Mouse (Mus musculus) adipocyte (in vitro differentiated cells): ENCODE measurements around the gene Ccr9.
"Not testable (repeated sequence)": the region's sequence is repeated elsewhere in the genome, so short reads cannot be mapped to it uniquely, and the experiment has no call there.

ENCODE experiments used
- DNase-seq: peaks from one replicate; pipeline ENCODE4 v3.0.0-alpha.2; 2016; ENCODE audit warnings: low spot score

Ccr9 gene

DNA sequence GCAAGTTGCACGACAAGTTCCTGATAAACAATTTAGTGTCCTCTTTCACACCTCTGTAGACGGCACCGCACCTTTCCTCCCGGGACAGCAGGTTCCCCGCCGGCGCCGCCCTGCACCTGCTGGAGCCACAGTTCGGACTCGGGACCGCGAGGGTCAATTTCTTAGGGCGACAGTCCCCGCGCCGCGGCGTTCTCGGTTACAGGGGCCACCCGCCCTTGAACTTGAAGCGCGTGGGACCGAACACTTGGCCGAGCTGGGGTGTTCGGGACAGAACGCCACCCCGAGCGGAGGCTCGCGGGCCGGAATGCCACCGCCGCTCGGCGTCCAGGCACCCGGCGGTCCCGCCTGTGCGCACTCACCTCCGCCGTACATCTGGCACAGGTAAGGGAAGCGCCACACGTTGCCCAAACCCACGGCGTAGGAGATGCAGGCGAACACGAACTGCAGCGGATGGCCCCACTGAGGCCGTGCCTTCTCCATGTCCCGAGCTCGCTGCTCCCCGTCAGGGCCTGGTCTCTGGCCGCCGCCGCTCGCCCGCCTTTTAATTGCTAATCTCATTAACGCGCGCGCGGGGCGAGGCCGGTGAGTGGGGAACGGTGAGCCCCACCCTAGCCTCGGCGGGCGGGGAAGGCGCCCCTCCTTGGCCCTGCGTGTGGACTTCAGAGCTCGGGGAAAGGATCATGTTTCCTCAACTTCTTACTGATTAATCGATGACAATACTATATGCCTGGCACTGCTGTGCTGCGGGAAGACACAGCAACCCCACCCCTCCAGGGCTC is at the start of gene Ccr9, which contains the start of gene Slc6a20a:
Gene Ccr9, plus strand, starts transcription at position 113 of the 779 bp plus-strand sequence.
Gene Slc6a20a, minus strand, starts transcription at position 559 of the 779 bp plus-strand sequence.
- no peak for DNase-seq

DNA sequence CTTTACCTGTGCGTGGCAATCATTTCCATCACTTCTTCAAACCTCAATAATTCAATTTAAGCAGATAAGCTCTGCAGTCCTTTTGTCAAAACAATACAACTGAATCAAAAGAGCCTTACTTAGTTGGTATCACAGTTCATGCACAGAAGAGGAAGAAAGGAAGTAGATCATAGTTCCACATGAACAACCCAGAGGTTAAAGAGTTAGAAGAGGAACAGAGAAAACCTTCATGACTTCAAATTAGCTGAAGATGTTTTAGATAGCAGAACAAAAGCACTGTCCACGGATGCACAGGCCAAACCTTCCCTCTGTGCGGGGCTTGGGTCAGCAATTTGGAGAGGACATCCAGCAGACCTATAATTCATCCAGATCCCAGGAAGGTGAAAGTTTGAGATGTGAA is 46.6 kb upstream of the Ccr9 start:
- no peak for DNase-seq

DNA sequence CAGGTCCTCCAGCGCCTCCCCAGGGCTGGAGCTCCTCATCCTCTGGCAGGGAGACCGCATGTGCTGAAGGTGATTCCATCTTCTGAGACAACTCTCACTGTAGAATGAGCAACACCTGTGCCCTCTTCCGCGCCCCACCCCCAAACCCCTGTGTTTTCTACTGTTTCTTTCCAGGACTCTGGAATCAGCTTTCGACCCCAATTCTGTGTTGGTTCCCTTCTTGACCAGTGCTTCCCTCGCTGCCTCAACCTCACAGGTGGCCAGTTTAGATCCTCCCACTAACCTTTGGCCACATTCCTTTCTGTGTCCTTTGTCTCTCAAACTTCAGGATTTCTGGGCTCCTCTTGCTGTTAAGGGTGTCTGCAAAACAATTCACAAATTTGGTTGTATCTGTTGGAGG is 46.0 kb upstream of the Ccr9 start, which contains the start of gene Slc6a20b:
Gene Slc6a20b, minus strand, starts transcription at position 285 of the 400 bp plus-strand sequence.
- no peak for DNase-seq

DNA sequence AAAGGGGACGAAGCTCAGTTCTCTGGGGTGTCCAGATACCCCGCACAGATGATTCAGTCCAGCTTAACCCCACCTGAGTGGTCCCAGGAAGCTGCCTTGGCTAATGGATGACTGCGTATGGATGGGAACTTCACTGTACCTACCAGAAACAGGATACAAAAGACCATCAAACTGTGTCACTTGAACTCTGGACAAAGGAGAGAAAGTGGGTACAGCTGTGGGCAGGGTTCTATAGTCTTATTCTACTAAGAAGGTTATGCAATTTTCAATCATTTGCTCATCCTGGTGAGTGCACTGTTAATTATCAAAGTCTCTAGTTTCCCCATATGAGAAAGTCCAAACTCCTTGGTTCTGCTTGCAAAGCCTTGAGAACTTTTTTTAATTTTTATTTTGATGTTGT is 45.2 kb upstream of the Ccr9 start:
- no peak for DNase-seq

DNA sequence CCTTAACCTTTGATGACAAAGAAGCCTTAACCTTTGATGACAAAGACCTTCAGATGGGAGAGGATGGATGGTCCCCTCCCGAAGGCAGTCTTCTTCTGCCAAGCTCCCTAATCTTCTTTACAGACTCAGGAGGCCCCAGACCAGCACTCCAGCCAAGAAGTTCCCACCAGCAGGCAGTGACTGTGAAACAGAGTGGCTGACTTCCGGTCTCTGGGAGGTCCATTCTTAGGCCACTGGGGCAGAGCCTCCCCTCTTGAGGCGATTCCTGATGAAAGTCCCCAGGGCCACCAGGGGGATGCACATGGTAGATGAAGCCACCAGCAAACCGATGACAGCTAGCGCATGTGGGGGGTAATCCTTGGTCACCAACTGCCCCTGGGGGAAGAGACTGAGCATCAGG is 41.5 kb upstream of the Ccr9 start:
- no peak for DNase-seq

DNA sequence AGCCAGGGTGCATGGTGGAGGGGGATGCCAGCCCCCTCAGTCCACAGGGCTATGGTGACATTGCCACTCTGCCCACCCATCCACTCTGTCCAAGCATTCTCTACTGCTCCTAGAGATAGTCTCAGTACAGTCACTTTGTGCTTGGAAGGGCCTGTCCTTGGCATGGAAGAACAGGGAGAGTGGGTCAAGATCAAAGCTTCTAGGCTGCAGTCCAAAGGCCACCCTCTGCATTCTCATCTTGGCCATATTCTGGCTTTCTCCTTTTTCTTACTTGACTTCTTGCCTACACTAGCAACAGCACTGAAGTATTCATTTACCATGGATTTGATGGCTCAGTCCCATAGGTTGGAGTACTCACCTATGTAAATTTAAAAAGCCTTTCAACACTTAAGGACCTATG is 40.0 kb upstream of the Ccr9 start:
- DNase-seq, result no peak

DNA sequence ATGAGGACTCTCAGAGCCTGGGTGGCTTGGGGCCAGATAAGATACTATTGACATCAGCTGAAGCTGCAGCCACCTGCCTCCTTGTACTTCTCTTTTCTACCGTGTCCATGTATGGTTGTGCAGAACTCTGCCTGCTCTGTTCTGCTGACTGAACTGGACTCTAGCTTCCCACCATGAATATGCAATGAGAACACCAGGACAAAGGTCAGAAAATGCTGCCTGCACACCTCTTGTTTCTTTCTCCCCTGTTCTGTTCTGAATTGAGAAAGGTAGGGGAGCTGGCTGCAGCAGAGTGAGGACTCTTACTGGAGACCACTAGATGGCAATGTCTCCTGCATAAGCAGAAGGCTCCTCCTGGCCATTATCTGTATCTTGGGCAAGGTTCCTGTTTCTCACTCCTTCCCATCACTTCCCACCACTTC is 39.6 kb upstream of the Ccr9 start:
- DNase-seq, result peak; percentile 23

DNA sequence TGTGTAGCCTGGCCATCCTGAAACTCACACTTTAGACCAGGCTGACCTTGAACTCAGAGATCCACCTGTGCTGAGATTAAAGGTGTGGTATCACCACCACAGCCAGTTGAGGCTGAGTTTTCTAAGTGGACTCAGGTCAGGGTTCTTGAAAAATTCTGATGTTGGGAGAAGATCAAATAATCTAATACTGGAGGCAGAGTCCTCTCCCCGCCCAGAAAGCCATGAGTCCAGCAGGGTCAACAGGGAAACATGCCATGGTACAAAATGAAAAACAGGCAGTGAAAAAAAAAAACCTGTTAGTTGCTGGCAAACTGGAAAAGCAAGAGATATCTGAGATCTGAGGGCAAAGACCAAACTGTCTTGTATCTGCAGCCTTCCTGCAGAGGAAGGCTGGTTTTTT is 38.1 kb upstream of the Ccr9 start:
- no peak for DNase-seq

DNA sequence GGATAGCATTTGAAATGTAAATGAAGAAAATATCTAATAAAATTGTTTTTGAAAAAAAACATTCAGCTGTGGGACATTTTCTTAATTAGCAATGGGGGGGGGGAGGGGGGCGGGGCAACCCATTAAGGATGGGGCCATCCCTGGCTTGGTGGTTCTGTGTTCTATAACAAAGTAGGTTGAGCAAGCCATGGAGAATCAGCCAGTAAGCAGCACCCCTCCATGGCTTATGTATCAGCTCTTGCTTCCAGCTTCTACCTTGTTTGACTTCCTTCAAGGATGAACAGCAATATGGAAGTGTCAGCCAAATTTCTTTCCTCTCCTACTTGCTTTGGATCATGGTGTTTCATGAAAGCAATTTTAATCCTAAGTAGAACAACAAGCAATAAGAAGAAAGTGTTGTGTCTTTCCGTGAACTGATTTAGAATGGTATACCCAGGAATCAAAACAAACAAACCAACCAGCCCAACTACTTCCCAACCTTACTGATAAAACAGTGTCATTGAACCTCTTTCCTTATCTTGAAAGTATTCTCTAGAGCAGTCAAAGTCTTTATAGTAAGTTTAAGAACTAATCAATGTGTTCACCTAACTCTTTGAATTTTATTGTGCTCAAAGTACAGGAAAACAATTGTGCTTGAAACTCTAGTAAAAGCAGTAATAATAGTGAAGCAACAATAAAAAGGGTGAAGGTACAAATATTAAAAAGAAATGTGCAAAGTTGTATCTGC is 28.3 kb upstream of the Ccr9 start:
- DNase-seq, result no peak

DNA sequence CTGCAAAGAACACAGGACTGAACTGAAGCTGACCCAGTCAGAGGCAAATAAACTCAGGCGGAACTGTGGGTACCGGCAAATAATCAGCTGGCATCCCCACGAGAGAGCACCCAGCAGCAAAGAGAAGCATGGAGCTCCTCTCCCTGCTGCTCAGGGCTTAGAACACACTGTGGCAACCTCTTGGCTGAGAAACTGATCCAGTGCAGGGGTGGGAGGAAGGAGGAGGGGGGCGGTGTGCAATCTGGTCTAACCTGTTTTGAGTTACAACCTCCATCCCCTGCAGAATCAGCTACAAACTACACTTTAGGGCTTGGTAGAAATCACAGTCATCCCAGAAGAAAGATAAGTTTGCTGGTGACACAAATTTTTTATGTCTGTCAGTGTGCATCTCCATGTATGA is 26.9 kb upstream of the Ccr9 start:
- no peak for DNase-seq

DNA sequence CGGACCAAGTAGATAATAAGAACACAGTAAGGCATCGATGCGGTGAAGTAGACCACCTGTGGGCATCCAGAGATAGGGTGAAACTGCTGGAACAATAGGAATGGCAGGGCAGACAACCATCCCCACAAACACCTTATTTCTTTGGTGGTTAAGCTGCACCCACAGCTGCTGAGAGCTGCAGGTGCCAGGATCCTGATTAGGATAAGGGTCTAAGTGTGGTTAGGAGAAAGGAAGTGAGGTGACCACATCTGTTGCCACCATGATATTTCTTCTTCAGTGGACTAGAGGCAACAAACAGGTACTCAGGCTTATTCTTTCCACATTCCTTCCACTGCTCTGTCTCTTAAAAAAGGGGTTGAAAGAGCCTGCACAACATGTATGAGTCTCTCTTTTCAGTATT is 20.8 kb upstream of the Ccr9 start:
- no peak for DNase-seq

DNA sequence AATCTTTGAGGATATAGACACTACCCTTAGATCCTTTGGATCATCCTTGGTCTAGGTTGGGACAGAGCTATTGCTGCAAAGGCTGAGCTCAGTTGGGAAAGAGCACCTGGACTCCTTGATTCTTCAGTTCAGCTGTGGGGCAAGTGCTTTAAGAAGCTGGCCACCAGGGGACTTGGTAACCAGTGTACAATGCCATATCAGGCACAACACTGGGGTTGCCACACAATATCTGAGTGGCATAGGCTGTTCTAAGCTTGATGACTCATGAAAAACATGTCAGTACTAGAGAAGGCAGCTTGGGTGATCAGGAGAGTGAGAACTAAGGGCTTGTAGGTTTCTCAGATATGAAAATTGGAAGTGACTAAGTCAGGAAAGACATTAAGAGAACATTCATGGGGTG is 19.3 kb upstream of the Ccr9 start:
- DNase-seq, result no peak

DNA sequence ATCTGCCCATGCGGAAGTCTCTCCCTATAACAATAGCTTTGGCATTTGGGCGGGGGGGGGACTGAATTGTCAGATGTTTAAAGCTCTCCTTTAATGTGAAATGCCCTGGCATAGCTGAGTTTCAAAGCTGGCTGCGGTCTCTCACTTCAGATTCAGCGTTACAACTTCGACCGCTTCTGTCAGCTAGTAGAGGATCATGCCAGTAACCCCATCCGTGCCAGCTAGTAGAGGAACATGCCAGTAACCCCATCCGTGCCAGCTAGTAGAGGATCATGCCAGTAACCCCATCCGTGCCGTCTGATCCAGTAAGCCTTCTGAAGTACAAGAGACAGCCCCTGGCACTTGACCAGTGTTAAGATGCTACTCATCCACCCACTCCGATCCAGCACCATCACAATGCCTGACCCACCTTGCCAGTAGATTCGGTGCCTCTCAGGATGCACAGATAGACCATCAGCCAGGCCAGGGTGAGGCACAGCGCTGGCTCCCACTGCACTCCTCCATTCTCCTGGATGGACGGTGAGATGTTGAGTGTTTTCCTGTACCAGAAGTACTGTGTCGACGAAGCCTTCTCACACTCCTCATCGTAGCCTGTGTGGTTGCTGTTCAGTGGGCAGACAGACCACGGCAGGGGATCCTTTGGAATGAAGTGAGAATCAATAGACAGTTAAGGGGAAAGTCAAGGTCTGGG is 18.1 kb upstream of the Ccr9 start:
- DNase-seq, result not testable (repeated sequence)

DNA sequence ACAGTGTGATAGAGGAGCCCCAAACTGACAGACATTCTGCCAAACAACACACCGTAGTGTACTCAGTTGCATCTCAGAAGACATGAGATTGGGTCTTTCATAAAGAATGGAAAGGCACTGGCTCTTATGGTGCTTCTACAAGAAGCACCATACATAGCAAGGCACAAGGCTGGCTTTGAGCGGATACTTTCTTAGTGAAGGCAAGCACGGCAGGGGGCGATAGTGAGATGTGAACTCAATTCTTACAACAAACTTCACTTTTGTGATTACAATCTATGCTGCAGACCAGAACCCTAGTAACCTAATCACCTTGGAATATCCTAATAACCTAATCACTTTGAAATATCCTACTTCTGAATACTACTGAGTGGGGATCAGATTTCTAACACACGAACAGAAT is 12.6 kb upstream of the Ccr9 start:
- DNase-seq, result peak; percentile 55

DNA sequence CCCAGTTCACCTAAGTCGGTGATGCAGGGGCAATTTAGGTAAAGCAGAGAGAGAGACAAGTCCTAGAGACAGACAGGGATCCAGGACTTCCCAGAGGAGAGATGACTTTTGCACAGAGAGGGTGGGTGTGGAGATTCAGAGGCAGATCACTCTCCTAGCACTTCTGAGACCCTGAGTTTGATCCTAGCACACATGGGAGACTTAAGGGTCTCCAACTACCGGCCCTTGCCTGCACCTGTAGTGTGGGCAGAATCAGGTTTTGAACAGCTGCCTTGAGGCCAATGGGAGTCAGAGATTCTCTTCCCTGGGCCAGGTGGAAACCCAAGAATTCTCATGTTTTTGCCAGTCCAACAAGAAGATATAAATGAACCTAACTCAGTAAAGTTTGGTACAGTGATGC is 959 bp downstream of the Ccr9 start:
- no peak for DNase-seq

DNA sequence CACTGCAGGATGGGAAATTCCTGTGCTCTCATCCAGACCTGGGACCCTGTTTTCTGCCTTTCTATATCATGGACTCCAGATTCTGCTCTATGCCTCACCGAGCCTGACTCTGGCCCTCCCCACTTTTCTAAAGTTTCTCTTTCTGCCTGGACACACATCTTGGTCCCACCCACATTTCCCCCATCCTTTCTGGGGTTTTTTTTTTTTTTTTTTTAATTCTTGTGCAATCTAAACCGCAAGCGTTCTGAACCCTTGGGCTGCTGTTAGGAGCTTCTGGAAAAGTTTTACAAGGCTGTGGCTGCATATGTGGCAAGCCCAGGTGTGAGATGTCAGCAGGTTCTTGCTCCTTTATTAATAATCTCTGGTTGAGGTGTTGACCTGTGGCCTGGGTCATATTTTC is 5.5 kb downstream of the Ccr9 start:
- DNase-seq, result no peak

DNA sequence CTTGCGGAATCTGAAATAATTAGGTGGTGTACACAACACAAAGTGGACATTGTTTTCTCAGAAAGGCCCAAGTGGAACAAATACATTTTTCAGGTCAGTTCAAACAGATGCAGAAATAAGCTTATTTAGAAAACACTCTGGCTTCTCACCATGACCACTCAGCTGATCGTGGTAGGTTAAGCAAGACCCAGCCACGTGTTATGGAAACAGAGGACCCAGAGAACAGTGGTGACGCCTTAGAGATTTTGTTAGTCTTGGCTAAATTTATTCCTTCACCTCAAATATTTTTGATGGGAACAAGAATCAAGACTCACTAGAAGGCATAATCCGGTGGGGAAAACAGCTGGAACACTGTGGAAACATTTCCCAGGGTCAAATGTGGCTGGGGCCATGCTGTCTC is 8.0 kb downstream of the Ccr9 start:
- no peak for DNase-seq

DNA sequence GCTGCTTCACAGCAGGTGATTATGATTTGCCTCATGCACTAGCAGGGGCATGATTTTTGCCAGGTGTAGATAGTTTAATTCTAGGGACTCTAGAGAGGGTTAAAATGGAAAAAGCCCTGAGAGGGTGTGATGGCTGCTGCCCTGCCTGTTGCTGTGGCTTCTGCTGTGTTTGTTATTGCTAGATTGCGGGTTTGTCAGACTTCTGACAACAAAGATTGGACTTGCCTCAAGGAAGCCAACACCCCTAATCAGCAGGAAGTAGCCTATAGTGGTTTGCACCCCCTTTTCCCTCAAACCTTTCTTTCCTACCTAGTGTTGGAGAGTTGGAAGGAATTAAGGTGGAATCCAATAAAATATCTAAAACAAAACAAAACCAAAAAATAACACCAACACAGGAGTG is 10.0 kb downstream of the Ccr9 start:
- no peak for DNase-seq

DNA sequence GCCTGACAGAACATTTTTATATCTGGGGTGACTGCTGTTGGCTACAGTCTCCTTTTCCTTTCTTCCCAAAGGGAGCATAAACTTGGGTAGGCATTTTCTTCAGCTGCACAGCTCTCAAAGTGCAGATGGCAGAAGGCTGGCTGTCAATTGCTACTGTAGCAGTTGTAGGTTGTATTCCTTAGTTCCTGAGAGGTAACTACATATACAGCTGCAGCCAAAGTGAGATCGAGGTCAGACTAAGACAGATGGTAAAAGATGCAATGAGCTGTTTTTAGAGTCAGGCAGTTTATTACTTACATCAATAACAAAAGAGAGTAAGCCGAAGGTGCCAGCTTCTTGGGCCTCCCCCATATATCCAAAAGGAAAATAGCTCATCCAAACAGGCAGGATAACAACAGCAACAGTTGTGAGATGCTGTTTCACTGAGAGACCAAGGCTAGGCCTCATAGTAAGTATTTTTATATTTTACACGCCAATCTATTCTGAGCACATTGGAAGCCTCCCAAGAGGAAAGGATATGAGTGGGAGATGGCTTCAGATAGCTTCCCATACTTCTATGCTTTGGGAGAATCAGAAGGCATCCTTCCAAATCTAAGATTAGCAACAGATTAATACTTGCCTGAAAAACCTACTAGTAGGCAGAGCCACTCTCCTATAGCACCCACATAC is 17.5 kb downstream of the Ccr9 start:
- no peak for DNase-seq

DNA sequence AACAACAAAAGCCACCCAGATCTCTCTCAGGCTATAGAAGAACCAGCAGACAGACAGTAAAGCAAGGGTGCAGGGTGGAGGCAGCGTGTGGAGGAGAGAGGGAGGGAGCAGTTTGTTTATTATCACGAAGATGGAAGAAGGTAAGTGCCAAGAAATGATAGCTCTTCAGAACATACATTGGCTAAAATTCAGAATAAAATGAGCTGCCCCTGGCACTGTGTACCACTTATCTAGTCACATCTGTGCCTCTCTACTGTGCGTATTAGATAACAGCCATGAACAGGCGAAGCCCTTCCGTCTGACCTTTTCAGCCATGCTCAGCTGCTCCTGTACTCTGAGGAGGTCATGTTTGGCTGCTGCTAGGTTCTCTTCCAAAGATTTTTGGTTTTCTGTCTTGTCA is 23.6 kb downstream of the Ccr9 start:
- DNase-seq, result no peak

DNA sequence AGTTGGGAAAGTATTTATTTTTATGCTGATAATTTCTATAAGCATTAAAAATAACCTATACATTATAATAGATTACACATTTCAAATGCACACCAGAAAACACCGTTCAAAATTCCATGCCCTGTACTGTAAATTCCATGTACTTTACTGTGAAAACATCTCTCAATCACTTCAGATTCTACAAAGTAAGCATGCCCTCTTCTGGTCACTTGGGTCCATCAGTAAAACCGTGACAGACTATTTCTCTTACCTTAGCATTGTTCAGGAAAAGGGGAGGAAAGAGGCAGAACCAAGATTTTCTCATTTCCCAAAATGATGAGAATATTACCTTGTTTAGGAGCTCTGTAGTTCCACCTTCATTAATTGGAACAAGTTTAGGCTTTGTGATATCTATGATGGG is 31.0 kb downstream of the Ccr9 start:
- DNase-seq, result no peak

DNA sequence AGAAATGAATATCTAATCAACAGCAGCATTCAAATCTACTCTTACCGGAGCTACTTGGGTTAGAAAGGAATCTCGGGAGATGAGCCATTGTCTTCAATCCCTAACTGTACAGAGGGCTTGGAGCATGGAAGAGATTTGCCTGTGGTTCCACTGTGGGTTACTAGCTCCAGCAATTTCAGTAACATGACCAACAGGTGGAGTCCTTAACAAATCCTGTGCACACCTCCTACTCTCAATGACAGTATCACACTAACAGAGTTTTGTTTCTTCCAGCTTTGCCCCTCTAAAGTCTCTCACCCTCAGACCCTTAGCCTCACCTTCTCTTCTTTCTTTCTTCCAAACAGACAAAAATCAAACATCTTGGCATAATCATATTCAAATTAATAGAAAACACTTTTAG is 34.9 kb downstream of the Ccr9 start:
- no peak for DNase-seq
